Mouse (Mus musculus) liver, postnatal 0 days (tissue): ENCODE measurements around the gene March5. TPM values are rescaled to one million over a fixed set of nuclear protein-coding genes. Genes with fewer than 3 reads are reported as not detected.

ENCODE experiments used
- ATAC-seq: fragments of 200-750 bp; cut with Nextera tagmentation; 2 replicates; pipeline ENCODE4 v1.8.0; 2017; ENCODE audit warnings: mild to moderate bottlenecking, moderate library complexity
- DNase-seq: peaks from one replicate; pipeline ENCODE4 v3.0.0-alpha.2; 2016
- H3K27ac ChIP-seq: fragments of 300-500 bp; sonication (generic); 2 replicates; pipeline ENCODE4 v1.5.1; 2014; ENCODE audit warnings: antibody characterized with exemption, moderate library complexity, mild to moderate bottlenecking, low read depth
- H3K27me3 ChIP-seq: fragments of 300-500 bp; sonication (generic); 2 replicates; pipeline ENCODE4 v1.6.1; 2014; ENCODE audit warnings: low read length, control low read depth, mixed read lengths; ENCODE audit not compliant: insufficient read depth
- H3K36me3 ChIP-seq: fragments of 300-500 bp; sonication (generic); replicated peaks from 2 replicates; pipeline ENCODE4 v1.6.1; 2014; ENCODE audit warnings: mild to moderate bottlenecking, control low read depth, low read length, moderate library complexity, mixed read lengths; ENCODE audit not compliant: insufficient read depth
- H3K4me1 ChIP-seq: fragments of 300-500 bp; sonication (generic); 2 replicates; pipeline ENCODE4 v1.6.1; 2014; ENCODE audit warnings: antibody characterized with exemption, mild to moderate bottlenecking, control low read depth; ENCODE audit not compliant: insufficient read depth
- H3K4me2 ChIP-seq: fragments of 300-500 bp; sonication (generic); 2 replicates; pipeline ENCODE4 v1.6.1; 2014; ENCODE audit warnings: low read depth, mild to moderate bottlenecking, low read length, moderate library complexity, mixed read lengths
- H3K4me3 ChIP-seq: fragments of 300-500 bp; sonication (generic); 2 replicates; pipeline ENCODE4 v1.5.1; 2014; ENCODE audit warnings: low read depth, low read length
- H3K9ac ChIP-seq: fragments of 300-500 bp; sonication (generic); replicated peaks from 2 replicates; pipeline ENCODE4 v1.6.1; 2014; ENCODE audit warnings: mild to moderate bottlenecking, moderate library complexity
- H3K9me3 ChIP-seq: fragments of 300-500 bp; sonication (generic); 2 replicates; pipeline ENCODE4 v1.6.1; 2016; ENCODE audit warnings: mild to moderate bottlenecking, control low read depth, low read length, mixed read lengths
- CTCF ChIP-seq: sonication (generic); IDR thresholded peaks from 2 replicates; pipeline ENCODE4 v1.5.1; 2016; ENCODE audit warnings: antibody characterized with exemption, low read depth
- EP300 ChIP-seq: IDR thresholded peaks from 2 replicates; pipeline ENCODE4 v1.6.1; 2016; ENCODE audit warnings: antibody characterized with exemption, low read depth, mild to moderate bottlenecking
- WGBS: fragments of 180-500 bp; shearing (Covaris S2); extraction: QIAGEN DNeasy Blood & Tissue Kit; methylation state at CpG from one replicate; pipeline ENCODE4 v1.1.7; 2014; ENCODE audit not compliant: insufficient replicate concordance; 5-methylcytosine and 5-hydroxymethylcytosine counted together
- polyA plus RNA-seq: library from polyadenylated mRNA; unstranded; fragments of >200 nt; fragmentation: Nextera tagmentation; extraction: Ambion mirVana; gene quantifications from 2 replicates; pipeline ENCODE4 v1.2.1, GENCODE M21; 2015

March5 gene
- polyA plus RNA-seq, 1 experiment from 2014 or later, result 119 TPM

- H3K4me1 ChIP-seq, result no peaks in the 10 kb centered on the region
- DNase-seq (peak; percentile 91), ATAC-seq (peak; percentile 19; the same call in 1 of the 2 replicates)
- H3K27me3 ChIP-seq, result no peaks in the 10 kb centered on the region
- no peaks in the 10 kb centered on the region for H3K9me3 ChIP-seq
- H3K27ac ChIP-seq, result no peak overlapping the region
- no peak for TF ChIP-seq EP300
- TF ChIP-seq CTCF, result peak; percentile 99
- no peak overlapping the region for H3K4me3 ChIP-seq
- H3K36me3 ChIP-seq, result peaks cover 13% of the 10 kb centered on the region
- 31% methylated on average over 10 of the region's 10 CpGs for WGBS
- no peak overlapping the region for H3K4me2 ChIP-seq
- no peak overlapping the region for H3K9ac ChIP-seq
Measured at GRCm38 (mm10) chr19:37265333-37266103, 58.2 kb downstream of the March5 start.

GRCm38 (mm10) chr19:37269106-37269505 is 61.8 kb downstream of the March5 start:
- ATAC-seq (no peak), DNase-seq (no peak)
- Histone ChIP-seq H3K9ac (no peak overlapping the region), H3K9me3 (no peaks in the 10 kb centered on the region), H3K27me3 (no peaks in the 10 kb centered on the region), H3K36me3 (peaks cover 21% of the 10 kb centered on the region), H3K4me3 (no peak overlapping the region), H3K27ac (no peak overlapping the region), H3K4me2 (no peak overlapping the region), H3K4me1 (no peaks in the 10 kb centered on the region)
- no peak for TF ChIP-seq CTCF
- TF ChIP-seq EP300, result no peak
- 90% methylated on average over 16 of the region's 16 CpGs for WGBS

Other genes with a start within 250 kb of the March5 start
- gene Cpeb3, start 1.1 kb downstream of the March5 start, polyA plus RNA-seq, result 2.1 and 2.8 TPM in 2 replicates
- gene Ide, start 130.3 kb downstream of the March5 start, polyA plus RNA-seq, result 12.8 and 16.5 TPM in 2 replicates
- gene Kif11, start 168.9 kb downstream of the March5 start, polyA plus RNA-seq, result 16.0 and 20.7 TPM in 2 replicates
- 54.5 and 56.4 TPM in 2 replicates for gene Hhex, start 227.3 kb downstream of the March5 start, polyA plus RNA-seq